Mouse (Mus musculus) small intestine, adult 2 months (tissue): ENCODE results near the gene Arhgap17.

ENCODE experiments used
- CTCF ChIP-seq: fragments of 200-500 bp; IDR thresholded peaks from 2 replicates; pipeline ENCODE4 v1.5.1; 2012; ENCODE audit warnings: low read depth, mild to moderate bottlenecking, control low read depth, inconsistent platforms, low read length, moderate library complexity, mixed read lengths; ENCODE audit not compliant: insufficient replicate concordance, insufficient read length; ENCODE audit errors: extremely low read depth
- POLR2A ChIP-seq: fragments of 200-500 bp; IDR thresholded peaks from 2 replicates; pipeline ENCODE4 v1.6.1; 2012; ENCODE audit warnings: low read depth, mild to moderate bottlenecking, control low read depth, inconsistent platforms, low read length, moderate library complexity

DNA sequence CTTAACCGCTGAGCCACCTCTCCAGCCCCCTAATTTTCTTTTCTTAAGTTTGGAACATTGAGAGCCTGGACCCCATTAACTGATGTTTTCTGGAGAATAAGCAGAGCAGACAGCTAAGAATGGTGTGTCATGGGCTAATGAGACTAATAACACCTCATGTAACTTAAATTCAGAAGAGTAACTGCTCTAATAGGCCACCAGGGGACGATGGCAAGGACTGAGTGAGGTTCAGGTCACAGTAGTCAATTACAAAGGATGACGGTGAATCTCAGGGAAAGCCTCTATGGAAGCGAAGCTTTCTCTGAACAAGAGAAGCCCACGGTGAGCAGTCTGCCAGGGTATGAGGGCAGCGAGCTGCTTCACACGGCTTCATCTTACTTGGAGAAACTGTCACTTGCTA lies 74.3 kb downstream of the Arhgap17 start:
- TF ChIP-seq CTCF (no peak), POLR2A (no peak)
